Mouse (Mus musculus): ENCODE results near the gene 2610507B11Rik. TPM values are rescaled to one million over a fixed set of nuclear protein-coding genes. Genes with fewer than 3 reads are reported as not detected.

The 2610507B11Rik gene
- total RNA-seq, 2 experiments from 2014 or later: 179 to 197 TPM

DNA sequence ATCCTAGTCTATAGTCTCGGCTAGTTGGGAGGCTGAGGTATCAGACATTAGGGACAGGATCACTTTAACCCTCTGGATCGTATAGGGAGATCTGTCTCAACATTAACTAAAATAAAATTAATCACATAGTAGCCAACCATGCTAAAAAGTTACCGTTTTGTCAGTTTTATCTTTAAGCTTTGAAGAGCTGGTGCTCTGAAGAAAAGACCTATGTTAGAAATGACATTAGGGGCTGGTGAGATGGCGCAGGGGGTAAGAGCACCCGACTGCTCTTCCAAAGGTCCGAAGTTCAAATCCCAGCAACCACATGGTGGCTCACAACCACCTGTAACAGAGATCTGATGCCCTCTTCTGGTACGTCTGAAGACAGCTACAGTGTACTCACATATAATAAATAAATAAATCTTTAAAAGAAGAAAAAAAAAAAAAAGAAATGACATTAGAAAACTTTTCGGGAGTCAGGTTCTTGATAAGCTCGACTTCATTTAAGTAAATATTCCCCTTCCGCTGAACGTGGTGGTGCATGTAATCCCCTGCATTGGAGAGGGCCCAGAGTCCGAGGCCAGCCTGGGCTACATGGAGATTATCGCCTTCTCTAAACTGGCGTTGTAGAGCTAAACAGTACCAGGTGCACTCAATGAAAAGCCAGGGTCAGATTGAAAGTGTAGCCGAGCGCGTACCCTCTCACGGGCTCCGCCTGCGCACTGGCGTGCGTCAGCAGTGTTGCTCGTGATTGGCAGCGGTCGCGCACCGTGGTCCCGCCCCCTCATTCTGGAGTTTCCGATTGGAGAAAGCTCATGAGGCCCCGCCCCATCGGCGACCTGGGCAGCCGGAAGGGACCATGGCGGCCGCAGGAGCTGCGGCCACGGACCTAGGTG lies 66.3 kb downstream of the 2610507B11Rik start, which contains the start of gene Pigs:
TSS of gene Pigs (plus strand) at position 782 of the 878 bp plus-strand sequence.
- intact Hi-C loops (cut with DNase I): loop anchor here (1.0 kb wide), 1 partner anchor 27 kb away; the partner anchor contains the start of gene Spag5

DNA sequence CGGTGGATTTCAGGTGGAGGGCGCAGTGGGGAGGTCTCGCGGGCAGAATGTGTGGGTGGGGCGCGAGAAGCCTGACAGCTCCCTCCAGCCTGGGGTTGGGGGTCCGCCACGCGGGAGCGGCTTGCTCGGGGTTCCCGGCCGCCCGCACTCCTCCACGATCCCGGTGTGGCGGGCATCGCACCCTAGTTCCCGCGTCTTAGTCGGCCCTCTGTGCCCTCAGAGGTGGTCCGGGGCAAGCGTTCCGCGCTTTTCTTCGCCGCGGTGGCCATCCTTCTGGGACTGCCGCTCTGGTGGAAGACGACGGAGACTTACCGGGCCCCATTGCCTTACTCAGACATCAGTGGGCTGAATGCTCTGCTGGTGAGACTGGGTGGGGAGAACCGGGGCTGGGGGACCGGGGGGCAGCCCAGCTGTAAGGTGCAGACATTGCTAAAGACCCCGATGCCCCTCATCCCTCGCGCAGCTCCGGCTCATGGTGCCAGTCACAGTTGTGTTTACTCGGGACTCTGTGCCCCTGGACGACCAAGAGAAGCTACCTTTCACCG lies 67.0 kb downstream of the 2610507B11Rik start:
- intact Hi-C loops (cut with DNase I): loop anchor here (1.0 kb wide), 1 partner anchor 27 kb away; the partner anchor contains the start of gene Spag5
- DNase-seq (ENCODE audit: low spot score in 2 of 2): no peak

More for the DNA sequence above, 66.3 kb downstream of the 2610507B11Rik start, which contains the start of gene Pigs:
- peak; percentile 94 to 98 for DNase-seq (ENCODE audit: low spot score in 2 of 2)

DNA sequence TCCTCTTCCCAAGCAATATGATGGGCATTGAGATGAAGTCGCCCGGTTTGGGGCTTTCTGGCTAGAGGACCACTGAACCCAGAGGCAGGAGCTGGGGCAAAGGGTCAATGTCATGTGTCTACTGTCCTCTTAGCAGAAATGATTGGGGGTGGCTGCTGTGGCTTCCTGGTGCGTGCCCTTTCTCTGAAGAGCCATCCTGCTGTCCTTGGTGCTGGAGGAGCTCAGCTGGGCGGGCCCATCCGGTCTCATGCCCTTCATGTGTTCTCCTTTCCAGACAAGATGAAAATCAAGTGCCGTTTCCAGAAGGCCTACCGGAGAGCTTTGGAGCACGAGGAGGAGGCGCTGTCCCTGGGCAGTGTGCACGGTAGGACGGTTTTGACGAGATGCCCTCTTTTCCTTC lies 71.1 kb downstream of the 2610507B11Rik start:
- DNase-seq (ENCODE audit: low spot score in 2 of 2): no peak
- intact Hi-C loops (cut with DNase I): no loop called here

DNA sequence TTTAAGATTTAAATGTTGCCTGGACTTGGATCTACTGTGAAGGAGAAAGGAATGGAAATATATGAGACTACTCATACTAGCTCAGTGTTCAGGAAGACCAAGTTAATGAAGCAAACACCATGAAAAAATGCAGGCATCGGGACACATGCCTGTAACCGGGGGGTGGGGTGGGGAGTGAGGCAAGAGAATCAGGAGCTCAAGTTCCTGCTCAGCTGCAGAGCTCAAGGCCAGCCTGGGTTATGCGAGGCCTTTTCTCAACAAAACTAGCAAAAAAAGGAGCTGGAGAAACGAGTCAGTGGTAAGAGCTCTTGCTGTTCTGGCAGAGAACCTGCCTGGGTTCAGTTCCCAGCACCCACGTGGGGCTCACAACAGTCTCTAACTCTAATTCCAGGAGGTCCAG lies 72.4 kb downstream of the 2610507B11Rik start:
- DNase-seq (ENCODE audit: low spot score in 2 of 2): no peak
- intact Hi-C loops (cut with DNase I): no loop called here

DNA sequence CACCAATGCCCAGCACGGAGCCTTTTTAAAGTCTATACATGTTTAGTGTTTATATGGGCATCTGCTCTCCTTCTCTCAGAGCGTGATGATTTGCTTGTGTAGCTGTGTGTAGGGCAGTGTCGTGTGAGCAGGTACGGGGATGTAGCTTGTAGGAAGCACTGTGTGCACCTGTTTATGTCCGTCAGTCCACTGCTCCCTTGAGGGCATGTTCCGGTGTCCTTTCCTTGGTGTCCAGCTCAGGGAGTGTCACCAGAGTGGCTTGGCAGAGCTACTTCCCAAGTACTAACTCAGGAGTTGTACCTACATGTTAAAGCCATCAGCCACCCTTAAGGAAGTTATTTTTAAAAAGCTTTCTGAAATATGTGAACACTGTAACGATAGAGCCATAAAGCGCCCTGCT lies 75.5 kb downstream of the 2610507B11Rik start:
- no peak for DNase-seq (ENCODE audit: low spot score in 2 of 2)
- intact Hi-C loops (cut with DNase I): no loop called here

Other genes starting within 250 kb of the 2610507B11Rik start
- gene Dhrs13, start 229.5 kb upstream of the 2610507B11Rik start, total RNA-seq (2021): 1 to 10 TPM; 7.9 to 8.9 TPM
- 10 to 100 TPM; 95.5 to 96.8 TPM for gene Flot2, start 223.8 kb upstream of the 2610507B11Rik start, total RNA-seq (2021)
- gene Eral1, start 181.4 kb upstream of the 2610507B11Rik start, total RNA-seq (2021): 10 to 100 TPM; 18.7 to 20.3 TPM
- gene Fam222b, start 167.1 kb upstream of the 2610507B11Rik start, total RNA-seq (2021): 10 to 100 TPM; 28.2 to 29.6 TPM
- gene Traf4, start 96.2 kb upstream of the 2610507B11Rik start, total RNA-seq (2021): 10 to 100 TPM; 11.3 to 12.5 TPM
- 1 to 10 TPM; 3.1 to 3.2 TPM for gene Nek8, start 85.1 kb upstream of the 2610507B11Rik start, total RNA-seq (2021)
- gene Tlcd1, start 85.0 kb upstream of the 2610507B11Rik start, total RNA-seq (2021): 10 to 100 TPM; 29.2 to 30.1 TPM
- 100 to 1,000 TPM; 616 to 654 TPM for gene Rpl23a, start 78.2 kb upstream of the 2610507B11Rik start, total RNA-seq (2021)
- gene Rab34, start 73.3 kb upstream of the 2610507B11Rik start, total RNA-seq (2021): 10 to 100 TPM; 20.2 to 24.8 TPM
- gene Proca1, start 68.4 kb upstream of the 2610507B11Rik start, total RNA-seq (2021): 1 to 10 TPM; 6.2 to 6.4 TPM
- gene Sdf2, start 16.0 kb upstream of the 2610507B11Rik start, total RNA-seq (2021): 10 to 100 TPM; 67.8 to 68.8 TPM
- gene Supt6, start 15.8 kb upstream of the 2610507B11Rik start, total RNA-seq (2021): 10 to 100 TPM; 92.2 to 95.8 TPM
- 10 to 100 TPM; 15.3 to 19.1 TPM for gene BC030499, start 29.1 kb downstream of the 2610507B11Rik start, total RNA-seq (2021)
- gene Spag5, start 39.8 kb downstream of the 2610507B11Rik start, total RNA-seq (2021): 1 to 10 TPM; 8.0 to 8.9 TPM
- gene Aldoc, start 61.2 kb downstream of the 2610507B11Rik start, total RNA-seq (2021): 100 to 1,000 TPM; 771 to 821 TPM
- 10 to 100 TPM; 67.0 to 67.7 TPM for gene Pigs, start 66.7 kb downstream of the 2610507B11Rik start, total RNA-seq (2021)
- gene Unc119, start 81.7 kb downstream of the 2610507B11Rik start, total RNA-seq (2021): 10 to 100 TPM; 27.9 to 30.2 TPM
- gene Foxn1, start 124.8 kb downstream of the 2610507B11Rik start, total RNA-seq (2021): under 1 TPM in 1 of 2 experiments, not detected in 1; 0.09 TPM
- not detected for gene Slc13a2, start 160.5 kb downstream of the 2610507B11Rik start, total RNA-seq (2021)
- gene Slc46a1, start 203.9 kb downstream of the 2610507B11Rik start, total RNA-seq (2021): 10 to 100 TPM; 10.5 to 11.2 TPM
- gene Sarm1, start 236.0 kb downstream of the 2610507B11Rik start, total RNA-seq (2021): 10 to 100 TPM; 34.3 to 36.5 TPM
- 10 to 100 TPM; 71.6 to 75.3 TPM for gene Vtn, start 237.3 kb downstream of the 2610507B11Rik start, total RNA-seq (2021)
- gene Sebox, start 241.7 kb downstream of the 2610507B11Rik start, total RNA-seq (2021): 1 to 10 TPM in 1 of 2 experiments, under 1 TPM in 1; 0.98 to 1.2 TPM

All from left cerebral cortex, postnatal 25 days (tissue).